Mouse (Mus musculus): Measurements from ENCODE around the gene Tmem44. TPM values are rescaled to one million over a fixed set of nuclear protein-coding genes. Genes with fewer than 3 reads are reported as not detected.

Tmem44 gene
- total and polyA plus RNA-seq, 3 experiments: 2.7 to 8.5 (median 5.7) TPM

DNA sequence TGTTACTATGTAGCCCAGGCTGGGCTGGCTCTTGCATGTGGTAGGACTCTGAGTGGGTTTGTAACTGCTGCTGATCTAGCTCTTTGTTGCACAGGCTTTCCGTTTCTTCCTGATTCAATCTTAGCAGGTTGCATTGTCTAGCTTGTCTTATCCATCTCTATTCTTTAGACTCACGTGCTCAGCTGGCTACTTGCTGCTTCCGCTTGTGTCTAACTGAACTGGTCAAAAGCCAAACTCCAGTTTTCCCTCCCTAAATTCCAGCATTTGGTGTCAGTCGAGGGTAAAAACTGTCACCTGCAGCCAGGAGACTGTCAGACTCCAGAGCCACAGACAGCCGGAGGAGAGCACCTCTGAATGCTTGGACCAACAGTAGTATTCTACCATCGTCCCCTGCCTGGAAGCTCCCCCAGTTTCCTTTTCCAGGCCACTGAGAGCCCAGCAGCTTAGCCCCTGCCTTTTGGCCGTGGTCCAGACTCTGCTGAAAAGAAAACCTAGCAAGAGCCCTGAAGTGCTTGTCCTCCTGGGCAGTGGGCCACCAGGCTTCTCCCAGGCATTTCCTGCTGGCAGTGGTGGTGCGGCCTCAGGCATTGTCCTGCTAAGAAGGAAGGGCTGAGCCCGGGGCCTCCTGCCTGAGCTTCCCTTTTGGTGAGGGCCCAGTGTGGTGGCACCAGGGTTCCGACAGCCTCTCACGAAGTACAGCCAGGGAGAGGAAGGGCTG is 2.1 kb upstream of the Tmem44 start:
- peak; percentile 77 for DNase-seq

DNA sequence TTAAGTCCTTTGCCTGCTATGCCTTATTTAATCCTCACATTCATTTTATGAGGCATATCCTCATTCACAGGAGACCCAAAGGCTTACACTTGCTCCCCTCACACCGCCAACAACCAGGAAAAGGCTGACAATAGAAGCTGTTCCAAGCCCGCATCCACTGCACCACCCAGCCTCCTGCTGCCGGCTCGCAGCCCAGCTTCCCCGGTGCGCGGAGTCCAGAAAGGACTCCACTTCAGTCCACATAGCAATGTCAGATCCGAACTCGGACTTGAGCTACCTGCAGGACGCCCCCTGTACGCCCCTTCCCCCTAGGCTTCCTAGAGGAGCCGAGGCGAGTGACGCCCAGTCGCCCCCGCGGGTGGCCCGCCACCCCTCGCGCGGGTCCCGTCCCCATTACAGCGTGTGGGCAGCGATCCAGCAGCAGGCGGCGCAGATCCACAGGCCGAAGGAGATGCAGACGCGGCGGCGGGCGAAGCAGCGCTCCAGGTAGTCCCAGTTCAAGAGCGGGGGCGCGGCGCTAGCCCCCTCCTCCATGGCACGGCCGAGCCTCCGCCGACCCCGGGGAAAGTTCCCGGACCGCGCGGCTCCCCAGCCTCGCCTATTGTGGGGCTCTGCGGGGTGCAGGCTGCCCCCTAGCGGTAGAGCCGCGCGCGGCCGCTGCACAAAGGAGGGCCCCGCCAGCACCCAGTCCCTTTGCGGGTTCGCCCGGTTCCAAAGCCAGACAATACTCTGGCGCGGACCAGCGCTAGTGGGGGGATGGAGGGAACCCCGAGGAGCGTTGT is 485 bp downstream of the Tmem44 start:
- DNase-seq: peak; percentile 85

GRCm38 (mm10) chr16:30549516-30549915 is 1.1 kb downstream of the Tmem44 start:
- DNase-seq: no peak

DNA sequence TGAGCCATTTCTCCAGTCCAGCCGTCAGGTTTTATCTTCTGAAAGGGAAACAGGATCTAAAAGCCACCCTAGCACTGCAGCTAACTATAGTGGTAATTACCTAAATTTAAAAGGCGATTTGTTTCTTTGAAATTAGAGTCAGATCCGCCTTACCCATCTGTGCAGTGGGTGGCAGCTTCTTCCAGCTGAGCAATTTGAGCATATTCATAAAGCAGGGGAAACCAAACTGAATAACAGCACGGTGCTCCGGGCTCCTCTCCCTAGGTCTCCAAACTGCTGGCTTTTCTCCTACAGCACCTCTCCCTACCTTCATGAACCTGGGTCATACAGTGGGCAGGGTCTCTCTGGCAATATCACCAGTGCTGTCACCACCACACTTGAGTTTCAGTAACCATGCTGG is 2.4 kb downstream of the Tmem44 start:
- DNase-seq: no peak

DNA sequence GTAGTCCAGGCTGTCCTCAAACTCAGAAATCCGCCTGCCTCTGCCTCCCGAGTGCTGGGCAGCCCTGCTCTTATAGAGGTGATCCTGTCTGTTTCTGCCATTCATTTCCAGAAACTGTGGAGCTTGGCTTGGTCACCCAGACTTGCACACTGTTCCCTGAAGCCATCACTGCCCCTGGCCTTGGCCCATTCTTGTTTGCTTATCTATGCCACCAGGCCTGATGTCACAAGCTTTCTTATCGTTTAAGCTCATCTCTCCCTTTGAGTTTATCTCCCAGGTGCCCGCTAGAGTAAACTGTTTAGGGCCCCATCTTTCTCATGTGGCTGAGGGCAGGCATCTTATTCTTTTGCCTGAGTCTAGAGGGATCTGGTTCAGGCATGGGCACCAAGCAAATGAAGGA is 5.9 kb downstream of the Tmem44 start:
- DNase-seq: no peak

DNA sequence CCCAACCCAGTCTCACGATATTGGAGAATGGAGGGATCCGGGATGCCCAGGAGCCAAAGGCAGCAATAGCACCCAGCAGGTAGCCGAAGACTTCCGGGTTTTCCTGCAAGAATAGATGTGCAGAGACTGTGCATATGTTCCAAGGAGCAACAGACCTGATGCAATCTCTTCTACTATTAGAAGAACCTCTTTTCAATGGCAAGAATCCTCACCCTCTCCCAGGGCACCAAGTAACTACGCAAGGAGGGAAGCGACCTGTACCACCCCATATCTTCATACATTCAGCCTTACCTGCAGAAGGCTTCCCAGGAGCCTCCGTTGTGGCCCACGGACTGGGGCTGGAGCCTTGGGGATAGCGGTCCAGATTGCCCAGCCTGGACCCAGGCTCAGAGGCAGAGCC is 7.3 kb downstream of the Tmem44 start:
- DNase-seq: no peak

GRCm38 (mm10) chr16:30542826-30543225 is 7.8 kb downstream of the Tmem44 start:
- DNase-seq: no peak

GRCm38 (mm10) chr16:30540107-30541001 is 10.3 kb downstream of the Tmem44 start:
- no peak for DNase-seq

GRCm38 (mm10) chr16:30539433-30539832 is 11.2 kb downstream of the Tmem44 start:
- DNase-seq: peak; percentile 38

DNA sequence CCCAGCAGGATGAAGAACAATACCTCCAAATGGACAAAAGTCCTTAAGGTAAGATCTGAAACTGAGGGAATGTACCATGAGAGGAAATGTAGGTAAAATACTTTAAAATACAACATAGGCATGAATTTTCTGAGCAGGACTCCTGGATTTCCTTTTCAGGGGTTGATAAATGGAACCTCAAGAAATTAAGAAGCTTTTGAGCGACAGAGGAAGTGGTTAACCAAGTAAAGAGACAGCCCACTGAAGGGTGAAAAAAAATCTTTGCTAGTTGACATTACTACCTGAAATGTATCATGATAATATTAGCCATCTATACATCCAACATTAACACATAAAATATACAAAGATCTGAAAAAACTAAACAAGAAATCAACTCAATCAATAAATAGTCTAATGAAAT is 15.6 kb downstream of the Tmem44 start:
- no peak for DNase-seq

GRCm38 (mm10) chr16:30533592-30533991 is 17.1 kb downstream of the Tmem44 start:
- DNase-seq: no peak

- DNase-seq: no peak
These were observed 17.7 kb downstream of the Tmem44 start for GRCm38 (mm10) chr16:30532929-30533328.

GRCm38 (mm10) chr16:30531761-30532406 is 18.8 kb downstream of the Tmem44 start:
- DNase-seq: peak; percentile 45

- DNase-seq: no peak
These were observed 19.8 kb downstream of the Tmem44 start for GRCm38 (mm10) chr16:30530815-30531214.

GRCm38 (mm10) chr16:30528386-30528785 is 22.3 kb downstream of the Tmem44 start:
- no peak for DNase-seq

DNA sequence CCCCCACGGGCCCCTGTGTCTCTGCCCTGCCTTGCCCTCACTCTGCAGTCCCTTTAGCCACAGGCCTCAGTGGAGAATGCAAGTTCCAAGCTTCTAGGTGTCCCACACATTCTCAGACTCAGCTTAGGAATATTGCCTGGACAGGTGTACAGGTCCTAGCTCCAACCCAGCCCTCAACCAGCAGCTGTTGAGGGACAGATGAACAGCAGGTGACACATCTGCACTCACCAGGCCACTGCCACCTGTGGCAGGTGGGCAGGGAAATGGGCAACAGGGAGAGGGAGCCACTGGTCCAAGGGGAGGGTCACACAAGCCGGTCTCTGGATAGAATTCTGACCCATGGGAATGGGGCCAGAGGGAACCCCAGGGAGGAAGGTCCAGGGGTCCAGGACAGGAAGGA is 22.8 kb downstream of the Tmem44 start:
- DNase-seq: no peak

- DNase-seq: no peak
These were observed 24.9 kb downstream of the Tmem44 start for GRCm38 (mm10) chr16:30525756-30526155.

- DNase-seq: peak; percentile 84
These were observed 26.2 kb downstream of the Tmem44 start for GRCm38 (mm10) chr16:30524481-30524880.

- no peak for DNase-seq
These were observed 28.2 kb downstream of the Tmem44 start for GRCm38 (mm10) chr16:30522253-30522940.

DNA sequence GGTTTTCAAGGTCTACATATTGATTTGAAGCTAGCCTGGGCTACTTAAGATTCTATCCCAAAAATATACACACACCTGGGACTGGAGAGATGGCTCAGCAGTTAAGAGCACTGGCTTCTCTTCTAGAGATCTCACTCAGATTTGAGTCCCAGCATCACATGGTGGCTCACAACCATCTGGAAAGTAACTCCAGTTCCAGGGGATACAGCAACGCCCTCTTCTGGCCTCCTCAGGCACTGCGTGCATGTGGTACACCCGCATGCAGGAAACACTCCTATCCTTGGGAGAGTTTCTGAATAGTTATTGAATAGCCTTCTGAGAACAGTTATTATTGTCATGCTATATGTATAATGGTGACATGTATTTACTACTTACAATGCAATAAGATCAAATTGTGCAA is 29.5 kb downstream of the Tmem44 start:
- no peak for DNase-seq

DNA sequence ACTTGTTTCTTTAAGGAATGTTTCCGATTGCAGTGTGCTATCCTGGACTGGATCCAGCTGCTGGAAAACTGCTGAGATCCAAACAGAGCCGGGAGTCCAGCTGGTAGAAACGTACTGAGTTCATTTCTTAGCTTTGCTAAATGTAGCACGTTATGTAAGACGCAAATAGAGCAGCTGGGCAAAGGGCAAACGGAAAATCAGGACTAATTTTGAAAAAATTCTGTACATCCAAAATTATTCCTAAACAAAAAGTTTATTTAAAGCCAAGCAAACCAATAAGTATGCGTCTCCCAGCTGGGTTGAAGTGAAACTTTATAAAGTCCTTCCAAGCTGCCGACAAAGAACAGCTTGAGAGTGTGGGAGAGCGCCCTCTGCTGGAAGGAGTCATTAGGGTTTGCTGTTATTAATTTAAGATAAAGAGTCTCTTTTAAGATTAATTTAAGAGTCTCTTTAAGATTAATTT is 30.2 kb downstream of the Tmem44 start:
- DNase-seq: peak; percentile 76

Data from adrenal gland, adult 2 months (tissue).